Mouse (Mus musculus): ENCODE measurements around the gene Esam.

Gene Esam

DNA sequence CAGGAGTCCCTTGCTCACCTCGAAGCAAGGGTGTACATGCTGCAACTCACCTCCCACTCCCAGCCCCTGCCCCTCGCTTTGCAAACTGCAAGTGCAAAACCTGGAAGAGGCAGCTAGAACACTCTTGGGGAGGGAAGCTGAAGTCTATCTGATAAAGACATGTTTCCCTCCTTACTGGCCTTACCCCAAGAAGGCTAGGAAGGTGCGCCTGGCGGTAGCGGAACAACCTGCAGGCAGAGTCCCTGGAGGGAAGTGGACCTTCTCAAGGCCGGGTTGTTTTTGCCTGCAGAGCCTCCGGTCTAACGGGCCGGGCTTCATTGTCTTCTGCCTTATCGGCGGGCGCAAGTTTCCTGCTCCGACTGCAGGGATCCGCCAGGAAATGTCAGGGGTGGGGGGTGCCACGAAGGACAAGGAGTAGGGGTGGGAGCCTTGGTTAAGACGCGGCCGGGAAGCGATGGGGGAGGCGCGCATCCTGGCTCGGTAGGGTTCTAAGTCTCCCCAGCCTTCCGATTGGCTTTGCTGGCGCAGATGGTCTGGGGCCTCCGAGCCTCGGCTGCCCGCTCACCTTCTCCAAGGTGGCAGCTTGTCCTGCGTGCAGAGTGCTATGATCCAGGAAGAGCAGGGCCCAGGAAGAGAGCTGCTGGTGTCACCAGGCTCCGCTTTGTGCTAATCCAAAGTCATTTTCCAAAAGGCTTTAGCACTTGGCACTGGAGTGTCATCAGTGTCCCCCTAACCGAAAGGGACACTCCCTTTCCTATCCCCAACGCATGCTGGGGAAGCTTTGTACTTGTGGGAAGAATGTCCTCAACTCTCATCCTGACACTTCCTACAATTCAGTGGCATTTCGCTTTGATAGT is 2.4 kb downstream of the Esam start:
- DNase-seq (ENCODE audit: low spot score in 2 of 2), result peak; percentile 86 to 96

DNA sequence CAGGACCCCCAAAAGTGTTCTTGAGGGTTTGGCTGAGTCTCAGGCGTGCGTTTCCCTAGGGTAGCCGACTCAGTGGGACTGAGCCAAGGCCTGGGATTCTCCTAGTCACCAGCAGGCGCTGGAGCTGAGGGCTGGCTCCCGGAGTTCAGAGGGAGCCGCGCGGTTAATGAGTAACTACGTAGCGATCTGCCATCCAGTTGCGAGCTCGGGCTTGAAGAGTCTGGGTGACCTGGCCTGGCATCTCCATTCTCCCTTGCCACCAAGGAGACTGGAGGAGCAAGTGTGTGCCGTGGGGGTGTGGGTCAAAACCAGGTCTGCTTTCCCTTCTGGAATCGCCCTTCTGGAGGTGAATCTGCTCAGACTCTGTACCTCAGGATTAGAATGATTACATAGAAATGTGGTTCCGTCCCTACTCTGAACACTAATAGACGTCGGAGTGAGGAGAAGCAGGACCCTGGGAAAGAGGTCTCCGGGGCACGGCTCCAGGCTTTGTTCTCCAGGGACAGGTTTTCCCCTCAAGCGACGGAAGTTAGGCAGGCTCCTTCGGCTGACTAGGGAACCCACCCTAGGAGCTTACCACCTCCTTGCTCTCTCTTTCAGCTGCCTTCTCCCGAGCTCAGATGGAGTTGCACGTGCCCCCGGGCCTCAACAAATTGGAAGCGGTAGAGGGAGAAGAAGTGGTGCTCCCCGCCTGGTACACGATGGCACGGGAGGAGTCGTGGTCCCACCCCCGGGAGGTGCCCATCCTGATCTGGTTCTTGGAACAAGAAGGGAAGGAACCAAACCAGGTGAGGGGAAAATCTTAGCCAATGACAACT is 3.2 kb downstream of the Esam start:
- DNase-seq (ENCODE audit: low spot score in 2 of 2), result peak; percentile 49 to 52

DNA sequence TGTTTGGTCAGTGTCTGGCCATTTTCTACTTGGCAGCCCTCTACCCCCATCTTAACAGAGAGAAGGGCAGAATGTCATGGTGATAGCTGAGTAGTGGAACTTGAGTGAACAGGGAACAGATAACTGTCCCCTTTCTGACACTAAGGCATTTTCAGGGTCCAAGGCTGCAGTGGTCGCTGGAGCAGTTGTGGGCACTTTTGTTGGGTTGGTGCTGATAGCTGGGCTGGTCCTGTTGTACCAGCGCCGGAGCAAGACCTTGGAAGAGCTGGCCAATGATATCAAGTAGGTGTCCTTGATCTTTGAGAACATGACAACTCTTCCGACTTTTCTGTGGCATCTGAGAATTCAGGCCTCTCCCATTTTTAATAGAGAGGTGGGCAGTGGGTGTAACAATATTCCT is 9.0 kb downstream of the Esam start:
- DNase-seq (ENCODE audit: low spot score in 2 of 2), result no peak

- DNase-seq (ENCODE audit: low spot score in 2 of 2), result peak in 1 of 2 experiments; percentile 21
Measured at GRCm38 (mm10) chr9:37537658-37538250, 9.9 kb downstream of the Esam start.

DNA sequence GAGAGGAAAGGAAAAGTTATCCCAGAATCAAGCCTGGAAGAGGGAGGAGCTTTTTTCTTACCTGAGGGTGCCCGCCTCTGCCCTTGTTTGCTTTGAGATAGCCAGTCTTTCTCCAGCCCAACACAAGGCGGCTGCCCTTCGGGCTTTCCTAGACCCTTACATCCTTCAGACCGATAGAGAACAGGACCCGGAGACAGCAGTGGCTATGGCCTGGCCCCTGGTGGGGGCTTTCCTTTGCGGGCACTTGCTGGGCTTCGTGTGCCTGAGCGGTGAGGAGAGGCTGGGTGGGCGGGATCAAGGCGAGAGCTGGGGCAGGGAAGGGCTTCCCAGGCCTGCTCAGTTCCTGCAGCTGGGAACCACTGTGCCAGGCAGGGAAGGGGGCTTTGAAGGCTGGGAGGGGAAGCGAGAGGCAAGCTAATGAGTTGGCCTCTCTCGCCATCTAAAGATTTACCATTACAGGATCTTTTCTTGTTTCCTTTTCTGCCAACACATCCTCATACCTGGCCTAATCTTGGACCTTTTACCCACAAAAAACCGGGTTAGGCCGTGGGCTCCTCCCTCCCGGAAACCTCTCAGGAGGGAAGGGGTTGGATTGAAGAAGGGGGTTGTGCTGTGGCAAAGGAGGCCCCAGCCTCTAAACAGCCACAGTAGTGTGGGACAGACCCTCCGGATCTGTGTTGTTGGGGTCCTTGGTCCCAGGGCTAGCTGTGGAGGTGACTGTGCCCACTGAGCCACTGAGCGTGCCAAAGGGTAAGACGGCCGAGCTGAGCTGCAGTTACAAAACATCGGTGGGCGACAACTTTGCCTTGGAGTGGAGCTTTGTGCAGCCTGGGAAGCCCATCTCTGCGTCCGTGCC is 11.5 kb downstream of the Esam start, which contains the start of gene Vsig2:
Gene Vsig2, plus strand, starts transcription at position 86 of the 856 bp plus-strand sequence.
- no peak for DNase-seq (ENCODE audit: low spot score in 2 of 2)

GRCm38 (mm10) chr9:37540226-37540625 is 12.3 kb downstream of the Esam start:
- DNase-seq (ENCODE audit: low spot score in 2 of 2), result no peak

DNA sequence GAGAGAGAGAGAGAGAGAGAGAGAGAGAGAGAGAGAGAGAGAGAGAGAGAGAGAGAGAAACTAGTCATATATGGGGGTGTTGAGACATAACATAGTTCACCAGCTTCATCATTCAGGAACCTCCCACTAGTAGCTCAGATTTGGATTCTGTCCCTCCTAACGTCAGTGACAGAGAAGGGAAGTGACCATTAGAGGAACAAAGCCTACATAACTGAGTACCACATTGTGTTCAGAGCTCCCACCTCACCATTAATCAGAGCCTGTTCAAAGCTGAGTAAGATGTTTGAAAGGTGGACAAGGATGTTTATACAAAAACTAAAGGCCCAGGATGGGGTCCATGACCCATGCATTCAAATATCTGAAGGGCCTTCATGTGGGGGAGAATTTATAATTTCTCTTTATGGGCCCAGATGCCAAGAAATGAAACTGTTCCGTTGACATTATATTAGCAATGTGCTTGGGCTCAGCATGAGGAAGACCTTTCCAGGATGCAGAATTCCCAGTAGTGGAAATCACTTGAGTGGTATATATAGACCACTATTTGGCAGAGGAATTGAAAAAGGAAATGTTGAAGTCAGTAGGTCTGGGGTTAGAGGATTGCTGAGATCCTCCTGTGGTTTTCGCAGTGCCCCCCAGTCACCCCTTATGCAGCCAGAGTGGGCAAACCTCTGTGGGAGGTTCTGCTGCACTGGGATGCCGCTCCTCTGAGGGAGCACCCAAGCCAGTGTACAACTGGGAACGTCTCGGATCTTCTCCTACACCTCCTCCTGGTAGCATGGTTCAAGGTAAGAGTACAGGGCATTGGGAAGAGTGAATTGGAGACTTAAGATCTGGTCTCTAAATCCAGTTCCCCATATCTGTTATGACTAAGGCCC is 13.1 kb downstream of the Esam start:
- no peak for DNase-seq (ENCODE audit: low spot score in 2 of 2)

DNA sequence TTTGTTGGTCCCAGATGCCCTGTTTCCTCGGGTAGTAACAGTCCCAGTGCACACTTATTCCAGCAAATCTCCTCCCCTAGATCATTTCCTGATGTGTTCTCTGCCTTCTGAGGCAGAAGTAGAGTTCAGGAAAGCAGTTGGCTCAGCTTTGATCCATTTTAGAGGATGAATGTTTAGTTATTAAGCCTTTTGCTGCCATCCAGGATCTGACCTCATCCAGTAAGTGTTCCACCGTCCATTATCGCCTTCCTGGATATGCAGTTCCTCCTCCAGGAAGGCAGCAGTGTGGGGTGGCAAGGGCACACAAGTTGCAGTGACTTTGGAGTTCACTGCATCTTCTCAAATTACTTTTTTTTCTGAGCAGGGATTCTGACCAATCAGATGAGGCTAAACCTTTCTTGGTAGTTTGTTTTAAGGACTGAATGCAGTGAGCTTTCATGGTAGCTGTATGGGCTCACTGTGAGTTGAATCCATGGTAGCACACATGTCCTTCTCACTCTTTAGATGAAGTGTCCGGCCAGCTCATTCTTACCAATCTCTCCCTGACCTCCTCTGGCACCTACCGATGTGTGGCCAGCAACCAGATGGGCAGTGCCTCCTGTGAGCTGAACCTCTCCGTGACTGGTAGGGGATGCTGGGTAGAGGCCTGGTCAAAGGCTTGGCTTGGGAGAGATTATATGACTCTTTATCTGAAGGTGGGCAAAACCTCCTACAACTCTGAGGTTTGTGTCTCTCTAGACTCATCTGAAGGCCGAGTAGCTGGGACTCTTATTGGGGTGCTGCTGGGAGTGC is 14.2 kb downstream of the Esam start:
- DNase-seq (ENCODE audit: low spot score in 2 of 2), result no peak

GRCm38 (mm10) chr9:37543869-37544440 is 16.1 kb downstream of the Esam start:
- DNase-seq (ENCODE audit: low spot score in 2 of 2), result no peak

DNA sequence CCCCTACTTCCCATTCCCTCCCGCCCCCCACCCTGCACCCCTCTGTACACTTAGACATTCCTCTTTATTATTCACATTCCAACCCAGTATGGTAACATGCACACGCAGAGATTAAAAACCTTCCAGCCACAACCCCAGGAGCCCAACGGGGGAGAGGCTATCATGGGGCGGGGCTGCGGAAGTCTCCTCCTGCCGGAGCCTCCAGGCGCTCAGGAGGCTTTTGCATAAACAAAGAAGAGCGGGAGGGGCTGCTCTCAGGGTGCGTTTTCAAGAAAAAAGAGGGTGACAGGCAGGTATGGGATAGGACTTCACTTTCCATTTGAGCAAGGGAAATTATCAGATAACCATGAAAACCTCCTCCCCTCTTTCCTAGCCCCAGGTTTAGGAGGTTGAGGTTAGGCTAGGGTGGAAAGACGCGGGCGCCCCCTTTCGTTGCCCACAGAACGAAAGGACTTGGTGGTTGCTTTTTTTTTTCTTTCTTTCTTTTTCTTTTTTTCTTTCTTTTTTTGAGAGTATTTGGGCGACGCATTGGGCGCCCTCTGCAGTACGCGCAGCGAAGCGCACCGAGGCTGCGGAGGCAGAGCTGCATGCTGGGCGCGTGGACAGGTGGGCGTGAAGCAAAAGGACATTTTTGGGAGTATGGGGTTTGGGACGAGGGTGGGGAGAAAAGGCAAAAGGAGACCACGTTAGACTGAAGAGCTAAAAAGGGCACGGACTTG is 16.7 kb downstream of the Esam start:
- peak; percentile 67 to 70 for DNase-seq (ENCODE audit: low spot score in 2 of 2)

DNA sequence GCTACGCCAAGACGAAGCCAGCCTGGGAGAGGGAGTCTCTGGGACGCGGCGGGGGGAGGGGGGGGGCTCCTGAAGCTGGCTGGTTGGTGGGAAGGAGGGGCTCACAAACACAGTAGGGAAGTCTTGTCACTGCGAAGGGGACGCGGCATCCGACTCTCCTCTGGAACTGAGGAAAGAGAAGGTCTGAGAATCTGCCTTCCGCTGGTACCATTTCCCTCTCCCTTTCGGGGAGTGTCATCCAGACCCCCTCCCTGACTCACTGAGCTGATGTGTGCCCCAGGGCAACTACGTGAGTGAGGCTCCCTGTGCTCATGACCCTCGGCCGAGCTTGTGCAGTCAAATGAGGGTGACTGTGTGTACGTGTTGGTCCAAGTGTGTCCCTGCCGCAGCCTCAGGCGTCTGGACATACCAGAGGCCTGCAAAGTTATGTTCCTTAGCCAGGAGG is 17.3 kb downstream of the Esam start:
- no peak for DNase-seq (ENCODE audit: low spot score in 2 of 2)

DNA sequence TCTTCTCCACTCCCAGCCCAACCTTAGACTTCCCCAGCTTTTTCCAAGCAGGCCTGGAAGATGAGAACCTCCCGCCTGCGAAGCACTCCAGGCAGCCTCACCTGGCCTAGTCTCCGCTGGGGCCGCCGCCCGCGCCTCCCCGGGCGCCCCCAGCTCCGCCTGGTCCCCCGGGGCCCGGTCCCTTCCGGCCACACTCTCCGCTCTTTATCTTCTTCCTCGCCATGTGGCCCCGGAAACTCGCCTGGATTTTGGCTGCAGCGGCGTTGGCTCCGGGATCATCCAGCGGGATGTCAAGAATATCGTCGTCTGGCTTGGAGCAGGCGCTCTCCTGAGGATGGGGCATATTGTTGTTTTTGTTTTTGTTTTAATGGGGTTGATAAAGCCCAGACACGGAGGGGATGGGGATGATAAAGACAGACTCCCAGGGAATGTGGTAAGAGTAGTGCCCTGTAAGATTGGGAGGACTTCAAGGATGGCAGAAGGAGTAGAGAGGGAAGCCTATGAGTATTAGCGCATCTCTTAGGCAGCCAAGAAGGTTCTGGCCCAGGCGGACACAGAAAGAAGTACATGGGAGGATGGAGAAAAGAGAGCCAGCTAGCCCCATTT is 18.1 kb downstream of the Esam start:
- peak; percentile 35 to 41 for DNase-seq (ENCODE audit: low spot score in 2 of 2)

DNA sequence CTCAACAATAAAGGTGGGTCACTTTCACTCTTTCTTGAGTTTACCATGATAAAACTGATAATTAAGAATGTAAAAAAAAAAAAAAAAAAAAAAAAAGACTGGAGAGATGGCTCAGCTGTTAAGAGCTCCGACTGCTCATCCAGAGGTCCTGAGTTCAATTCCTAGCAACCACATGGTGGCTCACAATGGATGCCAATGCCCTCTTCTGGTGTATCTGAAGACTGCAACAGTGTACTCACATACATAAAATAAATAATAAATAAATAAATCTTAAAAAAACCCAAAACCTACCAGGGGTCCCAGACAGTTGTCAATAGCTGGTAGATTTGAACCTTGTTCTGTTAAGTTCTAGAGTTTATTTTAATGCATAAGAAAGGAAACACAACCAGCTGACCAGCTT is 19.0 kb downstream of the Esam start:
- no peak for DNase-seq (ENCODE audit: low spot score in 2 of 2)

- no peak for DNase-seq (ENCODE audit: low spot score in 2 of 2)
Measured at GRCm38 (mm10) chr9:37550435-37550834, 22.6 kb downstream of the Esam start.

DNA sequence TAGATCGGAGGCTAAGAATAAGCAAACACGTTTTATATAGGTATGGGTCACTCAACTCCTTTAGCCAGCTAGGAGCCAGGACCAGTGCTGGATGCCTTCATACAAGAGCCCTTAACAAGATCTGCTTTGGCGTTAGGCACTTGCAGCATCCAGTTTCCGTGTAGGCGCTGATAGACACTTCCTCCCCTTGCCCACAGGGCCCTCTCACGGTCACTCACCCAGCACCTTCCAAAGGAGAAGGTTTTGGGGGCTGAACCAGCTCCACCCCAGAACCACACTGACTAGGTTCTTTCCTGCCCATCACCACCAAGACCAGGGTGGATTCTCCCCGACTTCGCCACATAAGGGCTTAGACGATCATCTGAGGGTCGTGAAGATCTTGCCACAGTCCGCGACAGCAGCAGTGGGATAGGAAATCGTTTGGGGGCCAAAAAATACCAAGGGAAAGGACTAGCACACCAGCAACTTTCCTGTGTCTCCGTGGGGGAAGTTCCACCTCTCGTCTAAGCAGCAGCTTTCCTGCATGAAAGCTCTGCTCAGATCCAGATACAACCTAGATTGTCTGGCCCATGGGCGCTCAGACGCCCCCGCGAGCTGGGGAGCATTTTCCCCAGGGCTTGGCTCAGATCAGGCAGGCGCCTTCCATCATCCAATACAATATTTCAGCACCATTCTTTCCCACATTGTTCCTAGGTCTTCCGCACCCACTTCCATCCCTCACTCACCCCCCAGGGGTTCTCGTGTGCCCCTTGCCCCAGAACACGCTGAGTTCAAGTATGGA is 24.1 kb downstream of the Esam start:
- no peak for DNase-seq (ENCODE audit: low spot score in 2 of 2)

DNA sequence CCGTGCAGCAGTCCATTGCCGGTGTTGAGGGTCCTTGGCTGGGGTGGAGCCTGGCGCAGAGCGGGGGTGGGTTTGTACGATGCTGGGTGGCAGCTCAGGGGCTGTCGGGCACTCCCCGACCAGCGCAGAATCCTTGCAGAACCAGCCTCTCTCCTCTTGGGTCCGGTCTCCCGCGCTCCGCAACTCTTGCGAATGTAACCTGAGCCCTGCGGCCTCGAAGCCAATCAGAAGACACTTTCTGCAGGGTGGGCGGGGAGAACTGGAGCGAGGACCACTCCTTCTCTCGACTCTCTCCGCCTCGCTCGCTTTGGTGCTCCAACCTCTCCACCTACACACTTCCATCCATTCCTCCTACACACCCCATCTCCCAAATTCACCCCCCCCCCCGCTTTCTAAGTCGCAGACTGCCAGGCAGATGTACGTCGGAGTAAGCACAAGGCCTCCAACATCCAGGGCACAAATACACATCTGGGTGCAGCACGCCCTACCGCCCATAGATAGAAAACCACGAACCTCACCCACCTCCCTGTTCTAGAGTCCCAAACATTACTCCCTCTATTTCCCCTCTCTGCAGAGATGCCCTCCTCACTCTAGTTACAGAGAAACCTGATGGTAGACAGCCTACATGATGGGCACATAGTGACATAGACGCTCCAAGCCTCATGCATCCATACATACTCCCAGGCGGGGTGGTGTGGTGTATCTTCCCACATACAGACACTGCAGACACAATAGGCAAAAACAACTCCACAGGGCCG is 24.8 kb downstream of the Esam start, which contains the start of gene Nrgn:
Gene Nrgn, minus strand, starts transcription at position 369 of the 758 bp plus-strand sequence.
- DNase-seq (ENCODE audit: low spot score in 2 of 2), result peak; percentile 74 to 76
